Mouse (Mus musculus) testis, adult 2 months (tissue): ENCODE data around the gene Sez6l.

Experiments
- CTCF ChIP-seq: fragments of 200-500 bp; IDR thresholded peaks from 2 replicates; pipeline ENCODE4 v1.5.1; 2012; ENCODE audit warnings: low read depth, mild to moderate bottlenecking, inconsistent platforms, low read length, moderate library complexity; ENCODE audit not compliant: control insufficient read depth, insufficient read depth, insufficient replicate concordance
- POLR2A ChIP-seq: fragments of 200-500 bp; IDR thresholded peaks from 2 replicates; pipeline ENCODE4 v1.6.1; 2012; ENCODE audit warnings: low read depth, mild to moderate bottlenecking, inconsistent platforms, low read length, moderate library complexity; ENCODE audit not compliant: control insufficient read depth

- TF ChIP-seq CTCF (no peak), POLR2A (no peak)
Measured at GRCm38 (mm10) chr5:112402437-112402836, 174.5 kb downstream of the Sez6l start.
